Mouse (Mus musculus): Measurements from ENCODE around the gene Adamts17.

Gene Adamts17

DNA sequence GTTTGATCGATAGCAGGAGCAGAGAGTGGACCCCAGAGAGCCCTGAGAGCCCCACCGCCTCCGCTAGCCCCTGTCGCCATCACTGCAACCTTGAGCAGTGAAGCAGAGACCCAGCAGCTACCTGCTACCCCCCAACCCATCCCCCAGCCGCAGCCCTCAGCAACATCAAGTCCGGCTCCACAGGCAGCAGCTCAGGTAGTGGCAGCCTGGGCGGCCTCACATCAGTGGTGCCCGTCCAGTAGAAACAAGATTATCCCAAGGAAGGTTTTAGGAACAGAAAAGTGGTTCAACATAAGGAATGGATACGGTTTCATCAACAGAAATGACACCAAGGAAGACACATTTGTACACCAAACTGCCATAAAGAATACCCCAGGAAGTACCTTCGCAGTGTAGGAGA, 243.2 kb downstream of the Adamts17 start:
- DNase-seq (ENCODE audit: low read depth, low spot score) = no peak

- no peak for DNase-seq (ENCODE audit: low read depth, low spot score)
These were observed 248.2 kb downstream of the Adamts17 start for GRCm38 (mm10) chr7:67087759-67088158.

GRCm38 (mm10) chr7:67097096-67097495, 257.6 kb downstream of the Adamts17 start:
- DNase-seq (ENCODE audit: low read depth, low spot score) = no peak

- DNase-seq (ENCODE audit: low read depth, low spot score) = no peak
These were observed 262.0 kb downstream of the Adamts17 start for GRCm38 (mm10) chr7:67101418-67101973.

- DNase-seq (ENCODE audit: low read depth, low spot score) = no peak
These were observed 271.1 kb downstream of the Adamts17 start for GRCm38 (mm10) chr7:67110551-67111159.

DNA sequence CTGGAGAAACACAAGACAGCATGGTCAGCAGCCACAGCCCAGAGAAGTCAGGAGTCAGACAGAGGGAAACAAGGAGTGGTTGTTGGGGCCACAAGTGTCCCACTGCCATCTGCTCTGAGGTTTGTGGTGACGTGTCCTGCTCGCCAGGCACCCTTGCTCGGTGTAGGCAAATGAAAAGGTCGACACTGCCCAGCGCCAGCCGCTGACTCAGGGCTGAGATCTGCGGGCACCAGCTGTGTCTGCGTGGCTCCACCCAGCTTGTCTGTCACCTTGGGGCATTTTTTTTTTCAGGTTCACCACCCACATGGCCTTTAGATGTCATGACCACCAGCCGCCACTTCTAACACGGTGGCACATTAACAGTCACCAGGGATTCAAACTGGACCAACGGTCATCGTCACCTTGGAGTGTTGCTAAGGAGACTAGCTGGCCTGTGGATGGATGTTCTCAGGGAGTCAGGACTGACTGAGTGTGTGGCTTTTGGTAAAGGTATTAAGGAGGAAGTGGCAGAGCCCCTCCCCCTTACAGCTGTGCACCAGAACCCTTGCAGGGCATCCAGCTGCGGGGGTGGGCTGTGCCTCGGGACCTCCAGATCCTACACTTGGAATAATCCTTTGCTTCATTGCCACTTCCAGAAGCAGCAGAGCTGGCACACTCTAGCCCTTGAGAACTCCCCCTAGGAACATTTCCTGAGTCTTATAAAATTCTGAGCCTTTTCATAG, 273.1 kb downstream of the Adamts17 start:
- no peak for DNase-seq (ENCODE audit: low read depth, low spot score)

- DNase-seq (ENCODE audit: low read depth, low spot score) = no peak
These were observed 274.5 kb downstream of the Adamts17 start for GRCm38 (mm10) chr7:67114056-67114455.

DNA sequence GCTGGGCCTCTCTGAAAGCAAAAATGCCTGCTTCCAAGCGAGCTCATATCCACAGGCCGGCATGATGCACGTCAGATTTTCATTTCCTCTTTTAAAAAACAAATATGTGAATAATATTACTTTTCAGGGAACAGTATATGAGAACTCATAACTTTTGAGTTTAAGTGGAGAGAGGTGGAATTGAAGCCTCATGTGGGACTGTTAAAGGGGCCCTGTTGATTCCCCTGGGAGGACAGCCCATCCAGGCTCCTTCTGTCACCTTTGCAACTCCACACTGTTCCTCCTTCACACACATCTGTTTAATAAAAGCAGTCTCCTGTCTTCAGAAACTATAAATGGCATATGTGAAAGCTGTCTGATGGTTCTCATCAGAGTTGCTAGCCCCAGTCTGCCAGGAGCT, 275.5 kb downstream of the Adamts17 start:
- no peak for DNase-seq (ENCODE audit: low read depth, low spot score)

- no peak for DNase-seq (ENCODE audit: low read depth, low spot score)
These were observed 295.6 kb downstream of the Adamts17 start for GRCm38 (mm10) chr7:67135140-67135539.

DNA sequence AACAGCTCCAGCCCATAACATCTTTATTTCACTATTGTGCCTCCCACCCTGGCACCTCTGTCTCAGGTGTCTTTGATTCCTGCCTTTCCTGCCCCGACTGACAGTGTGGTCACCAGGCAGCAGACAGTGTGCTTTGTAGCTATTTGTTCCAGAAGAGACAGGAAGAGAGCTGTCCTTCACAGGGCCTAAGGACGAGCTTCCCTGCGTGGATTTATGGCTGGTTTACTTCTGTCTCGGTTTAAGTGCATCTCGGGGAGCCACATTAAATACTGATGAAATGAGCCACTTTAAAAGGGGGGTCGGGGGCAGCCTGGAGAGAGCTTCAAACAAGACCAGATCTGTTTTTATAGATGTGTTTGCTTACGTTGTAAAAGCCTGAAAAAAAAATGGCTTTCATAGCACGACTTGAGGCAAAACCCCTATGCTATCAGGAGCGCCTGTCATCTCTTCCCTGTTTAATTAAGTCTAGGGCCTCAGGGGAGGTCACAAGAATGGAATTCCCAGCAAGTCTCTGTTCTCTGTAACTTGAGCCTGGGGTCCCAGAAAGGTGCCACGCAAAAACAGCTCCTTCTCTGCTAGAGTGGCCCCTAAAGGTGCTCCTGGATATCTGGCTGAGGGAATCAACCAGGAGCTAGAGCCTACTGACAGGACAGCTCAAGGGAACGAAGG, 302.9 kb downstream of the Adamts17 start:
- DNase-seq (ENCODE audit: low read depth, low spot score) = no peak

DNA sequence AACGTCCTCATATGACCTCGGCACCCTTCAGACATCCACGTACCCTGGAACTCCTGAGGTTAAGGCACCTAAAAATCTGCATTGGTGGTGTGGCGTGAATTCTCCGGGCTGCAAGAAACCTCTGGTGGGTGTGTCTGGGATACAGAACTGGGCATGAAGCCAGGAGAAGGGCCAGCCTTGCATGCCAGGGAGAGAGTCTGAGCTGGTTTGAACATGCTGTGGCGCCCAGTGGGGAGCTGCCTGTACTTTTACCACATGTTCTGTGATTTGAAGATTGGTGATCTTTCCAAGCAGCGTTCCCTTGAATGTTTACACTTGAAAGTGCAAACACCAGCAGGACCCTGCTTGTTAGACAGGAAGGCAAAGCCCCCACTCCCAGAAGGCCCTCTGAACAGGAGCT, 306.2 kb downstream of the Adamts17 start:
- no peak for DNase-seq (ENCODE audit: low read depth, low spot score)

GRCm38 (mm10) chr7:67146151-67146550, 306.6 kb downstream of the Adamts17 start:
- no peak for DNase-seq (ENCODE audit: low read depth, low spot score)

DNA sequence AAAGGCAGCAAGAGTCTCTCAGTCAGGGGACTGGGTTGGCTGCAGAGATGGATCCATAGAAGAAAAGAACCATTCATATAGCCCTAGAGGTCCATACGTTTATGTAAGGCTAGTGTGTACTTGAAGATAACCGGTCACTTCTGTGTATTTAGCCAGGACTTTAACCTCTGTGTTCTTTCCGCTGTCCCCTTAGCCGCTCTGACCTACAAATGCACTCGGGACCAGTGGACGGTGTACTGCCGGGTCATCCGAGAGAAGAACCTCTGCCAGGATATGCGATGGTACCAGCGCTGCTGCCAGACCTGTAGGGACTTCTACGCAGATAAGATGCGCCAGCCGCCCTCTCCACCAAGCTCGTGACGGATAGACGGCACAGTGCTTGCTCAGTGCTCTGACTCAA, 310.2 kb downstream of the Adamts17 start:
- no peak for DNase-seq (ENCODE audit: low read depth, low spot score)

GRCm38 (mm10) chr7:67152626-67153025, 313.1 kb downstream of the Adamts17 start:
- DNase-seq (ENCODE audit: low read depth, low spot score) = no peak

- DNase-seq (ENCODE audit: low read depth, low spot score) = no peak
These were observed 322.6 kb downstream of the Adamts17 start for GRCm38 (mm10) chr7:67162135-67162534.

GRCm38 (mm10) chr7:67168288-67168687, 328.8 kb downstream of the Adamts17 start:
- DNase-seq (ENCODE audit: low read depth, low spot score) = no peak

GRCm38 (mm10) chr7:67168763-67169569, 329.4 kb downstream of the Adamts17 start:
- no peak for DNase-seq (ENCODE audit: low read depth, low spot score)

DNA sequence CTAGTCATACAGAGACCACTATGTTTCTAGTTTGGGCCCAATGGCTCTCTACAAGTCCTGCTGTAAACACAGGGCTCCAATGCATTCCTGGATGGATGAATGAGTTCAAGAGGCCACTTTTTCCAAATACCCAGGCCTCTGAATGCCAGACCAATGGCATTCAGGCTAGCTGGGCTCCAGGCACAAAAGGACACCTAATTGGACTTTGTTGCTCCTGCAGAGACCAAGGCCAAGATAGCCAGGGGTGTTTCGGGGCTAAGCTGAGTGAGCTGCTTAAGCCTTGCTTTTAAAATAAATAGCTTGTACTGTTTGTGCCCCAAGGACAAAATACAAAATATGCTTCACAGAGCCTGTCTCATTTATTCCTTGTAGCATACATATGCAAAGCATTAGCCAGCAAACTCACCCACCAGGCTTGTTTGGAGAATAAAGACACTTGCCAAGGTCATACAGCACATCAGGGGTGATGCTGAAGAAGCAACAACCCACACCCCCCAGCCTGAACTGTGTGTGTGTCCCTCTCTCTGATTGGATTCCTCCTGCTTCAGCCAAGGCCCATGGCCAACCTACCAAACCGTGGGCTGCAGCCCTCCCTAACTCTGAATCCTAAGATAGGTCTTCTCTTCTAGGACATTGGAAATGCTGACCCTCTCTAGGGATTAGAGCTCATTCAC, 334.1 kb downstream of the Adamts17 start:
- DNase-seq (ENCODE audit: low read depth, low spot score) = no peak

GRCm38 (mm10) chr7:67183786-67184185, 344.3 kb downstream of the Adamts17 start:
- DNase-seq (ENCODE audit: low read depth, low spot score) = no peak

DNA sequence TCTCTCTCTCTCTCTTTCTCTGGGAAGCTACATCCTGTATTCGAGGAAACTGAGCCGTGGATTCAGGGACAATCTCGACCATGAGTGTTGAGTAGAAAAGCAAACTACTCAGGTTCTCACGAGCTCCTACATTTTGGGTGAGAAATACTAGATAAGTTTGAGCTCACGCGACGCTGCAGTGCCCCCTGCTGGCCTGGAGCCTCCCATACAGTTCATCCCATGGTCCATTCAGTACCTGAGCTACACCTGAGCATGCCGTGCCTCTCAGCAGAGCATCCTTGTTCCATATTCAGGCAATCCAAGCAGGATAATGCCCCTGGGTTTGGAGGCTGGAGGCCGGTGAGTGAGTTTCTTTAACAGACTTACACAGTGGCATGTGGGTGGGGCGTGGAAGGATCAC, 359.9 kb downstream of the Adamts17 start:
- DNase-seq (ENCODE audit: low read depth, low spot score) = no peak

Data from WW6 (cell line).